Mouse (Mus musculus): ENCODE data around the gene Tecpr1. TPM values are rescaled to one million over a fixed set of nuclear protein-coding genes. Genes with fewer than 3 reads are reported as not detected.

Tecpr1 gene
- total and polyA plus RNA-seq, 3 experiments: 2.8 to 6.2 (median 6.0) TPM

GRCm38 (mm10) chr5:144189950-144190583, 33.3 kb downstream of the Tecpr1 start, which contains the start of gene Bhlha15:
Gene Bhlha15, plus strand, starts transcription at chr5:144190286.
- Histone ChIP-seq H3K9ac (ENCODE audit: insufficient read depth, low read depth) (peak within 1 kb of the TSS; percentile 38; the same call in 1 of the 2 replicates), H3K36me3 (replicated peaks in 1 of 2; ENCODE audit: control insufficient read depth in 1 of 2, insufficient read depth in 1 of 2, low read length in 1 of 2) (peaks cover 6 to 51% of the 10 kb centered on the region in 2 experiments), H3K4me3 (replicated peaks in 1 of 3; ENCODE audit: low read depth in 2 of 3, low read length in 2 of 3, poor library complexity in 1 of 3) (peak within 1 kb of the TSS; percentile 44 to 60 (median 50)), H3K79me2 (replicated peaks; ENCODE audit: control insufficient read depth, extremely low read depth, insufficient read depth, poor library complexity, severe bottlenecking) (no peaks in the 10 kb centered on the region), H3K27me3 (replicated peaks) (no peaks in the 10 kb centered on the region), H3K27ac (ENCODE audit: insufficient read depth, low read depth) (no peak within 1 kb of the TSS), H3K4me1 (ENCODE audit: control insufficient read depth in 1 of 2, insufficient read depth in 2 of 2) (peaks cover 24 to 50% of the 10 kb centered on the region in 2 experiments), H3K4me2 (ENCODE audit: insufficient read depth, low read depth, poor library complexity, severe bottlenecking) (peak within 1 kb of the TSS; percentile 83), H3K9me3 (replicated peaks; ENCODE audit: low read length) (no peaks in the 10 kb centered on the region)
- dilution Hi-C loops (cut with MboI; ENCODE audit: extremely low pct_ligation_motif_present, extremely low pct_unique_long_range_greater_than_20kb, low sequenced_read_pairs): no loop called here
- no peak for TF ChIP-seq HCFC1 (IDR thresholded peaks at IDR 0.05; ENCODE audit: low read depth, low read length)
- peak; percentile 52; the same call in 1 of the 2 replicates for TF ChIP-seq NELFE (IDR thresholded peaks at IDR 0.05; ENCODE audit: low read depth, low read length)
- peak; percentile 77 for TF ChIP-seq IRF4 (IDR thresholded peaks at IDR 0.05; ENCODE audit: low read depth, low read length)
- TF ChIP-seq ZMIZ1 (IDR thresholded peaks at IDR 0.05; ENCODE audit: low read depth, low read length): 0 out of 2 replicates have a peak, but pooled peaks have one; percentile 17
- no peak for TF ChIP-seq RCOR1 (conservative IDR thresholded peaks at IDR 0.05; ENCODE audit: low read depth, low read length)
- TF ChIP-seq CHD2 (IDR thresholded peaks at IDR 0.05; ENCODE audit: low read length): 0 out of 2 replicates have a peak, but pooled peaks have one; percentile 25
- TF ChIP-seq ETS1 (conservative IDR thresholded peaks at IDR 0.05; ENCODE audit: low read depth, low read length): peak; percentile 63
- no peak for TF ChIP-seq UBTF (IDR thresholded peaks at IDR 0.05; ENCODE audit: low read depth, low read length)
- peak; percentile 61 for TF ChIP-seq POLR2A (IDR thresholded peaks at IDR 0.05; ENCODE audit: low read depth, low read length)
- TF ChIP-seq MAZ (IDR thresholded peaks at IDR 0.05; ENCODE audit: low read depth, low read length): peak; percentile 82
- peak; percentile 46; the same call in 1 of the 2 replicates for TF ChIP-seq EP300 (IDR thresholded peaks at IDR 0.05; ENCODE audit: low read length)
- TF ChIP-seq BHLHE40 (IDR thresholded peaks at IDR 0.05; ENCODE audit: low read depth, low read length): peak; percentile 84
- TF ChIP-seq NRF1 (IDR thresholded peaks at IDR 0.05; ENCODE audit: low read depth, low read length): no peak
- peak; percentile 97 for TF ChIP-seq TCF12 (IDR thresholded peaks at IDR 0.05; ENCODE audit: low read depth, low read length)
- TF ChIP-seq ELF1 (IDR thresholded peaks at IDR 0.05; ENCODE audit: low read depth, low read length): no peak
- TF ChIP-seq USF2 (conservative IDR thresholded peaks at IDR 0.05; ENCODE audit: low read depth, low read length): no peak
- TF ChIP-seq PAX5 (IDR thresholded peaks at IDR 0.05; ENCODE audit: low read length): no peak
- peak; percentile 93 for TF ChIP-seq MXI1 (IDR thresholded peaks at IDR 0.05; ENCODE audit: low read depth, low read length)
- peak; percentile 78 for TF ChIP-seq MAX (IDR thresholded peaks at IDR 0.05; ENCODE audit: low read length)
- TF ChIP-seq MYC (IDR thresholded peaks at IDR 0.05; ENCODE audit: low read depth, low read length): peak; percentile 74
- peak; percentile 52; the same call in 1 of the 2 replicates for TF ChIP-seq SIN3A (IDR thresholded peaks at IDR 0.05; ENCODE audit: low read length)
- TF ChIP-seq KAT2A (IDR thresholded peaks at IDR 0.05; ENCODE audit: insufficient replicate concordance, low read length): no peak
- DNase-seq (ENCODE audit: extremely low read depth): peak; percentile 84
- in situ Hi-C loops (cut with MboI; ENCODE audit: low pct_ligation_motif_present, low pct_unique_long_range_greater_than_20kb, low sequenced_read_pairs): no loop called here
